Mouse (Mus musculus): Measurements from ENCODE around the gene Cenpm.

The Cenpm gene

DNA sequence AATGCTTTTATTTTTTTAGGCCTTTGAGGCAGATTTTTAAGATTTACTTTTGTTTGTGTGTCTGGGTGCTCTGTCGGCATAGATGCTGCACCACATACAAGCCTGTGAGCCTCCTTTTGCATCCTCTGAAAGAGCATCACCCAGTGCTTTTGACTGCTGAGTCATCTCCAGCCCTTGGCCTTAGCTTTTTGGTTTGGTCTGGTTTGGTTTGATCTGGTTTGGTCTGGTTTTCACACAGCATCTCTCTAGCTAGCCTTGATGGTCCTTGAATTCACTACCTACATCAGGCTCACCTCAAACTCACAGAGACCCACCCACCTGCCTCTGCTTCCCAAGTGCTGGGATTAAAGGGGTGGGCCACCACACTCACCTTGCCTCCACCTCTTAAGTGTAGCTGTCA, 56.6 kb downstream of the Cenpm start:
- DNase-seq, result no peak

- DNase-seq, result no peak
These were observed 57.1 kb downstream of the Cenpm start for GRCm38 (mm10) chr15:82187401-82187800.

DNA sequence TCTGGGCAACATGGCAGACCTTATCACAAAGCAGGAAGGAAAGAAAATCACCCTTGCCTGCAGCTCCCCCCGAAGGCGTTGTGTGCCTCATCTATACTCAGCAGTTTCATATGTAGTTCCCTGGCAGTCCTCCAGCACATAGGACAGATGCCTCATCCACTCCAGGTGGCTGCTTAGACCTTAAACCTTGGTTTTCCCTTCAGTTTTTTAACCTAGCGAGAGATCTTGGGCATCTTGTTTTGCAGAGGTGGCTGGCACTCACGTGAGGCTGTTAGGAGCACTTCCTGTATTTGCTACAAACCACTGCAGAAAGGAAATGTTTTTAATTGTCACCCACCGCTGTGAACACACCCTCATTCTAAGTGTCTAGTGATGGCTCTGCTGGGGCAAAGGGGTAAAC, 57.6 kb downstream of the Cenpm start:
- DNase-seq, result no peak

- no peak for DNase-seq
These were observed 58.4 kb downstream of the Cenpm start for GRCm38 (mm10) chr15:82186131-82186530.

DNA sequence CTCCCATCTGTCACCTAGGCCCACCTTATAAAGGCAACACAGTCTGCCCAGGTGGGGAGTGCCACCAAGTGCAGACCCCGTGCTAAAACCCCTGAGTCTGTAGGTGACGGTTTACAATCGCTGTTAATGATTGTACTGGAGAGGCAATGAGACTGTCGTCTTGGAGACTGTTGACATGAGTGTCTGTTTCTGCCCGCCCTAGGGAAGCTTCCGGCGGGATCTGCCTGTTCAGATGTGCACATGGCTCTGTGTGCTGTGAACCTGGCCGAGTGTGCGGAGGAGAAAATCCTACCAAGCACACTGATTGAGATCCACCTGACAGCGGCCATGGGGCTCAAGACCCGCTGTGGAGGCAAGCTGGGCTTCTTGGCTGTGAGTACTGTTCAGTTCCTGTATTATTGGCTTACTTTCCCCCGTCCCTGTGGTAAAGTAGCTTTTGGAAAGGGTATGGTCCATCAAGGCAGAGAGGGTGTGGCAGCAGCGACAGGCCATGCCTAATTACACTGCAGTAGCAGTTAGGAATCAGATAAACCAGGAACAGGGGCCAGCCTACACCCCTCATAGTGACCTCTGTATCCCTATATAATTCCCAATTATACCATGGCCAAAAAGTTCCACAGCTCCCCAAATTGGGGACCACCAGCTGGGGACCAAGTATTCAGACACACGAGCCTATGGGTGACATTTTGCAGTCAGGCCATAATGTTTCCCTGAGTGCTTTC, 59.3 kb downstream of the Cenpm start:
- no peak for DNase-seq

- peak; percentile 67 for DNase-seq
These were observed 59.9 kb downstream of the Cenpm start for GRCm38 (mm10) chr15:82184656-82185055.

DNA sequence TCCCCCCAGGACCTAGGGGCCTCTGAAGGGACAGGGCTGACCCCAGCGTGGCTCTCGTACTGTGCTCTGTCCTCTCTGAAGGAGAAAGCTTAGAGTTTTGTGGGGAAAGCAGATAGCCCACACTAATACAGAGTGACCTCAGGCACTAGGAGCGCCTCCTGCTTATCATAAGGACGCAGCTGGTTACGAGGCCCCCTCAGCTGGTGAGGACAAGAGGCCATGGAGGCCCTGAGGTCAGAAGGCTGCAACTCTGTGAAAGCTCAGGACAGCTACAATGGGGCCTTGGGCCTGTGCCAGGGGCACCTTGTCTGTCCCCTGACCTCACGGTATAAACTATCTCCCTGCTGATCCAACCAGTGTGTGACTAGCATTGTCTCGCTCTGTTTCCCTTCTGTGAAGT, 60.4 kb downstream of the Cenpm start:
- peak; percentile 64 for DNase-seq

Measured in kidney, adult 18-20 months (tissue).